Mouse (Mus musculus) testis, adult 2 months (tissue): Measurements from ENCODE around the gene Etnk1. TPM values are rescaled to one million over a fixed set of nuclear protein-coding genes. Genes with fewer than 3 reads are reported as not detected.
"Not testable (repeated sequence)": the region's sequence is repeated elsewhere in the genome, so short reads cannot be mapped to it uniquely, and the experiment has no call there.

ENCODE experiments used
- H3K27ac ChIP-seq: fragments of 200-500 bp; 2 replicates; pipeline ENCODE4 v1.5.1; 2012; ENCODE audit warnings: low read depth, low read length; ENCODE audit not compliant: control insufficient read depth, insufficient read depth
- H3K27me3 ChIP-seq: fragments of 200-500 bp; 2 replicates; pipeline ENCODE4 v1.6.1; 2012; ENCODE audit warnings: mild to moderate bottlenecking, low read length, moderate library complexity; ENCODE audit not compliant: control insufficient read depth, insufficient read depth
- H3K36me3 ChIP-seq: fragments of 200-500 bp; 2 replicates; pipeline ENCODE4 v1.6.1; 2012; ENCODE audit warnings: mild to moderate bottlenecking, low read length; ENCODE audit not compliant: control insufficient read depth, insufficient read depth
- H3K4me1 ChIP-seq: fragments of 200-500 bp; 2 replicates; pipeline ENCODE4 v1.6.1; 2012; ENCODE audit warnings: low read length; ENCODE audit not compliant: control insufficient read depth, insufficient read depth
- H3K4me3 ChIP-seq: fragments of 200-500 bp; 2 replicates; pipeline ENCODE4 v1.5.1; 2012; ENCODE audit warnings: low read depth, mild to moderate bottlenecking, low read length, moderate library complexity, mixed read lengths; ENCODE audit not compliant: control insufficient read depth
- CTCF ChIP-seq: fragments of 200-500 bp; IDR thresholded peaks from 2 replicates; pipeline ENCODE4 v1.5.1; 2012; ENCODE audit warnings: low read depth, mild to moderate bottlenecking, inconsistent platforms, low read length, moderate library complexity; ENCODE audit not compliant: control insufficient read depth, insufficient read depth, insufficient replicate concordance
- POLR2A ChIP-seq: fragments of 200-500 bp; IDR thresholded peaks from 2 replicates; pipeline ENCODE4 v1.6.1; 2012; ENCODE audit warnings: low read depth, mild to moderate bottlenecking, inconsistent platforms, low read length, moderate library complexity; ENCODE audit not compliant: control insufficient read depth
- polyA plus RNA-seq: library from polyadenylated mRNA; depleted of rRNA; stranded (reverse); fragments of >200 nt; gene quantifications from 2 replicates; pipeline ENCODE4 v1.2.3, GENCODE M21; 2012

The Etnk1 gene
- polyA plus RNA-seq, 1 experiment: 52.2 TPM

- Histone ChIP-seq H3K36me3 (no peaks in the 10 kb centered on the region), H3K27me3 (no peaks in the 10 kb centered on the region), H3K4me3 (no peak overlapping the region), H3K27ac (no peak overlapping the region), H3K4me1 (peaks cover 10% of the 10 kb centered on the region)
- TF ChIP-seq CTCF (no peak), POLR2A (no peak)
Measured at GRCm38 (mm10) chr6:143133150-143133549, 33.9 kb upstream of the Etnk1 start.

GRCm38 (mm10) chr6:143135097-143135496 is 31.9 kb upstream of the Etnk1 start:
- TF ChIP-seq CTCF: no peak
- no peak for TF ChIP-seq POLR2A
- Histone ChIP-seq H3K27ac (no peak overlapping the region), H3K4me3 (no peak overlapping the region), H3K27me3 (no peaks in the 10 kb centered on the region), H3K36me3 (no peaks in the 10 kb centered on the region), H3K4me1 (0 out of 2 replicates have a peak, but pooled peaks cover 2% of the 10 kb centered on the region)

- 0 out of 2 replicates have a peak, but pooled peaks cover 2% of the 10 kb centered on the region for H3K4me1 ChIP-seq
- no peaks in the 10 kb centered on the region for H3K36me3 ChIP-seq
- H3K4me3 ChIP-seq: no peak overlapping the region
- TF ChIP-seq POLR2A (no peak), CTCF (no peak)
- no peaks in the 10 kb centered on the region for H3K27me3 ChIP-seq
- no peak overlapping the region for H3K27ac ChIP-seq
Measured at GRCm38 (mm10) chr6:143136688-143137087, 30.3 kb upstream of the Etnk1 start.

- no peak for TF ChIP-seq POLR2A
- no peak for TF ChIP-seq CTCF
- H3K4me3 ChIP-seq: no peak overlapping the region
- H3K4me1 ChIP-seq: 0 out of 2 replicates have a peak, but pooled peaks cover 2% of the 10 kb centered on the region
- H3K27me3 ChIP-seq: no peaks in the 10 kb centered on the region
- H3K36me3 ChIP-seq: no peaks in the 10 kb centered on the region
- no peak overlapping the region for H3K27ac ChIP-seq
Measured at GRCm38 (mm10) chr6:143137341-143137740, 29.7 kb upstream of the Etnk1 start.

- H3K36me3 ChIP-seq: no peaks in the 10 kb centered on the region
- TF ChIP-seq CTCF: no peak
- no peak for TF ChIP-seq POLR2A
- H3K4me1 ChIP-seq: peaks cover 5% of the 10 kb centered on the region; the same call in 1 of the 2 replicates
- H3K4me3 ChIP-seq: no peak overlapping the region
- H3K27ac ChIP-seq: no peak overlapping the region
- H3K27me3 ChIP-seq: no peaks in the 10 kb centered on the region
Measured at GRCm38 (mm10) chr6:143139417-143139816, 27.6 kb upstream of the Etnk1 start.

- Histone ChIP-seq H3K4me3 (no peak overlapping the region), H3K27me3 (no peaks in the 10 kb centered on the region), H3K4me1 (peaks cover 3% of the 10 kb centered on the region; the same call in 1 of the 2 replicates), H3K27ac (no peak overlapping the region), H3K36me3 (no peaks in the 10 kb centered on the region)
- TF ChIP-seq CTCF: no peak
- no peak for TF ChIP-seq POLR2A
Measured at GRCm38 (mm10) chr6:143140884-143141283, 26.1 kb upstream of the Etnk1 start.

- not testable (repeated sequence) for H3K4me3 ChIP-seq, H3K36me3 ChIP-seq, H3K4me1 ChIP-seq, H3K27ac ChIP-seq, H3K27me3 ChIP-seq
Measured at GRCm38 (mm10) chr6:143141624-143142592, 25.1 kb upstream of the Etnk1 start.
